Mouse (Mus musculus): ENCODE measurements at regions not wholly inside any gene's neighbourhood (a gene's known extent, or its start where the extent isn't known, plus 50 kb on each side); places are given as distances from the start of the nearest gene placed in this dataset.

GRCm38 (mm10) chr15:67245658-67246268, 745.1 kb upstream of the Lrrc6 start:
- WGBS (ENCODE audit: insufficient replicate concordance): 58% methylated on average over 4 of the region's 4 CpGs
- no peak for ATAC-seq (ENCODE audit: insufficient read depth)
- Histone ChIP-seq H3K4me2 (no peak overlapping the region), H3K27me3 (no peaks in the 10 kb centered on the region), H3K27ac (replicated peaks) (no peak overlapping the region), H3K4me3 (replicated peaks) (no peak overlapping the region), H3K9me3 (replicated peaks) (no peaks in the 10 kb centered on the region), H3K36me3 (replicated peaks) (no peaks in the 10 kb centered on the region), H3K4me1 (replicated peaks) (no peaks in the 10 kb centered on the region), H3K9ac (no peak overlapping the region)

GRCm38 (mm10) chr15:67244908-67245657, 744.4 kb upstream of the Lrrc6 start:
- no peak overlapping the region for H3K9ac ChIP-seq
- no peak for ATAC-seq (ENCODE audit: insufficient read depth)
- H3K36me3 ChIP-seq (replicated peaks): no peaks in the 10 kb centered on the region
- no peak overlapping the region for H3K4me3 ChIP-seq (replicated peaks)
- WGBS (ENCODE audit: insufficient replicate concordance): 58% methylated on average over 10 of the region's 10 CpGs
- H3K9me3 ChIP-seq (replicated peaks): no peaks in the 10 kb centered on the region
- H3K4me2 ChIP-seq: no peak overlapping the region
- no peak overlapping the region for H3K27ac ChIP-seq (replicated peaks)
- no peaks in the 10 kb centered on the region for H3K4me1 ChIP-seq (replicated peaks)
- no peaks in the 10 kb centered on the region for H3K27me3 ChIP-seq

- WGBS (ENCODE audit: insufficient replicate concordance): 18% methylated on average over 5 of the region's 5 CpGs
- no peaks in the 10 kb centered on the region for H3K4me1 ChIP-seq (replicated peaks)
- no peaks in the 10 kb centered on the region for H3K27me3 ChIP-seq
- no peaks in the 10 kb centered on the region for H3K9me3 ChIP-seq (replicated peaks)
- ATAC-seq (ENCODE audit: insufficient read depth): no peak
- no peak overlapping the region for H3K27ac ChIP-seq (replicated peaks)
- H3K9ac ChIP-seq: no peak overlapping the region
- no peak overlapping the region for H3K4me2 ChIP-seq
- no peak overlapping the region for H3K4me3 ChIP-seq (replicated peaks)
- H3K36me3 ChIP-seq (replicated peaks): no peaks in the 10 kb centered on the region
These were observed 734.5 kb upstream of the Lrrc6 start for GRCm38 (mm10) chr15:67235107-67235785.

GRCm38 (mm10) chr15:67229359-67229758, 728.6 kb upstream of the Lrrc6 start:
- no peak overlapping the region for H3K4me2 ChIP-seq
- no peaks in the 10 kb centered on the region for H3K27me3 ChIP-seq
- H3K36me3 ChIP-seq (replicated peaks): no peaks in the 10 kb centered on the region
- no peaks in the 10 kb centered on the region for H3K9me3 ChIP-seq (replicated peaks)
- WGBS (ENCODE audit: insufficient replicate concordance): 68% methylated on average over 5 of the region's 5 CpGs
- no peak overlapping the region for H3K4me3 ChIP-seq (replicated peaks)
- no peak overlapping the region for H3K9ac ChIP-seq
- ATAC-seq (ENCODE audit: insufficient read depth): no peak
- no peak overlapping the region for H3K27ac ChIP-seq (replicated peaks)
- no peaks in the 10 kb centered on the region for H3K4me1 ChIP-seq (replicated peaks)

GRCm38 (mm10) chr15:67228633-67229032, 727.9 kb upstream of the Lrrc6 start:
- H3K9me3 ChIP-seq (replicated peaks): no peaks in the 10 kb centered on the region
- no peaks in the 10 kb centered on the region for H3K4me1 ChIP-seq (replicated peaks)
- H3K36me3 ChIP-seq (replicated peaks): no peaks in the 10 kb centered on the region
- no peak overlapping the region for H3K27ac ChIP-seq (replicated peaks)
- WGBS (ENCODE audit: insufficient replicate concordance): 68% methylated on average over 2 of the region's 2 CpGs
- no peak overlapping the region for H3K4me3 ChIP-seq (replicated peaks)
- no peaks in the 10 kb centered on the region for H3K27me3 ChIP-seq
- H3K9ac ChIP-seq: no peak overlapping the region
- H3K4me2 ChIP-seq: no peak overlapping the region
- no peak for ATAC-seq (ENCODE audit: insufficient read depth)

- ATAC-seq (ENCODE audit: insufficient read depth): no peak
- no peaks in the 10 kb centered on the region for H3K36me3 ChIP-seq (replicated peaks)
These were observed 726.9 kb upstream of the Lrrc6 start for GRCm38 (mm10) chr15:67227456-67228164.

GRCm38 (mm10) chr15:67226900-67227299, 726.2 kb upstream of the Lrrc6 start:
- WGBS (ENCODE audit: insufficient replicate concordance): 56% methylated on average over 9 of the region's 9 CpGs
- H3K27me3 ChIP-seq: no peaks in the 10 kb centered on the region
- H3K9ac ChIP-seq: no peak overlapping the region
- no peaks in the 10 kb centered on the region for H3K9me3 ChIP-seq (replicated peaks)
- no peak overlapping the region for H3K27ac ChIP-seq (replicated peaks)
- no peak overlapping the region for H3K4me2 ChIP-seq
- no peaks in the 10 kb centered on the region for H3K36me3 ChIP-seq (replicated peaks)
- H3K4me1 ChIP-seq (replicated peaks): no peaks in the 10 kb centered on the region
- no peak overlapping the region for H3K4me3 ChIP-seq (replicated peaks)
- ATAC-seq (ENCODE audit: insufficient read depth): no peak

More at GRCm38 (mm10) chr15:67227456-67228164, 726.9 kb upstream of the Lrrc6 start:
- no peak overlapping the region for H3K9ac ChIP-seq
- WGBS (ENCODE audit: insufficient replicate concordance): 55% methylated on average over 7 of the region's 7 CpGs
- H3K4me2 ChIP-seq: no peak overlapping the region
- no peaks in the 10 kb centered on the region for H3K27me3 ChIP-seq
- no peak overlapping the region for H3K27ac ChIP-seq (replicated peaks)
- no peak overlapping the region for H3K4me3 ChIP-seq (replicated peaks)
- H3K4me1 ChIP-seq (replicated peaks): no peaks in the 10 kb centered on the region
- no peaks in the 10 kb centered on the region for H3K9me3 ChIP-seq (replicated peaks)
